Mouse (Mus musculus): ENCODE measurements around the gene Plb1. TPM values are rescaled to one million over a fixed set of nuclear protein-coding genes. Genes with fewer than 3 reads are reported as not detected.

Gene Plb1
- polyA plus RNA-seq, 2 experiments, result 1.1 to 1.5 TPM

GRCm38 (mm10) chr5:32288021-32288420 is 55.5 kb downstream of the Plb1 start:
- TF ChIP-seq POLR2A (IDR thresholded peaks at IDR 0.05; ENCODE audit: borderline replicate concordance, extremely low read depth, insufficient read depth, insufficient read length), result no peak

GRCm38 (mm10) chr5:32291316-32291715 is 58.8 kb downstream of the Plb1 start:
- H3K9me3 ChIP-seq (ENCODE audit: control insufficient read depth, low read length), result no peaks in the 10 kb centered on the region
- no peak overlapping the region for H3K4me2 ChIP-seq (replicated peaks; ENCODE audit: low read depth, low read length, severe bottlenecking)
- no peaks in the 10 kb centered on the region for H3K4me1 ChIP-seq (ENCODE audit: control insufficient read depth, insufficient read depth, low read length)
- ATAC-seq (ENCODE audit: low FRiP score, low read depth) (no peak), DNase-seq (ENCODE audit: low spot score) (no peak)
- TF ChIP-seq POLR2A (IDR thresholded peaks at IDR 0.05; ENCODE audit: borderline replicate concordance, extremely low read depth, insufficient read depth, insufficient read length), result no peak
- H3K4me3 ChIP-seq (replicated peaks; ENCODE audit: low read length), result no peak overlapping the region
- no peak overlapping the region for H3K27ac ChIP-seq (replicated peaks; ENCODE audit: low read depth, low read length)
- H3K36me3 ChIP-seq (ENCODE audit: control insufficient read depth, insufficient read depth, low read length), result no peaks in the 10 kb centered on the region
- no peak overlapping the region for H3K9ac ChIP-seq (ENCODE audit: low read depth, low read length, severe bottlenecking)
- 68% methylated on average over 2 of the region's 2 CpGs for WGBS
- H3K27me3 ChIP-seq (ENCODE audit: control insufficient read depth, insufficient read depth, low read length), result no peaks in the 10 kb centered on the region

More at GRCm38 (mm10) chr5:32288021-32288420, 55.5 kb downstream of the Plb1 start:
- no peak overlapping the region for H3K4me2 ChIP-seq (replicated peaks; ENCODE audit: low read depth, low read length, severe bottlenecking)
- H3K27me3 ChIP-seq (ENCODE audit: control insufficient read depth, insufficient read depth, low read length), result no peaks in the 10 kb centered on the region
- no peaks in the 10 kb centered on the region for H3K4me1 ChIP-seq (ENCODE audit: control insufficient read depth, insufficient read depth, low read length)
- H3K36me3 ChIP-seq (ENCODE audit: control insufficient read depth, insufficient read depth, low read length), result no peaks in the 10 kb centered on the region
- DNase-seq (ENCODE audit: low spot score) (no peak), ATAC-seq (ENCODE audit: low FRiP score, low read depth) (no peak)
- H3K27ac ChIP-seq (replicated peaks; ENCODE audit: low read depth, low read length), result no peak overlapping the region
- no peak overlapping the region for H3K9ac ChIP-seq (ENCODE audit: low read depth, low read length, severe bottlenecking)
- H3K4me3 ChIP-seq (replicated peaks; ENCODE audit: low read length), result no peak overlapping the region
- no peaks in the 10 kb centered on the region for H3K9me3 ChIP-seq (ENCODE audit: control insufficient read depth, low read length)

- Histone ChIP-seq H3K27ac (replicated peaks; ENCODE audit: low read depth, low read length) (no peak overlapping the region), H3K9ac (ENCODE audit: low read depth, low read length, severe bottlenecking) (peak overlapping the region; percentile 34), H3K4me3 (replicated peaks; ENCODE audit: low read length) (peak overlapping the region; percentile 20), H3K4me2 (replicated peaks; ENCODE audit: low read depth, low read length, severe bottlenecking) (peak overlapping the region; percentile 45), H3K4me1 (ENCODE audit: control insufficient read depth, insufficient read depth, low read length) (0 out of 2 replicates have a peak, but pooled peaks cover 8% of the 10 kb centered on the region), H3K36me3 (ENCODE audit: control insufficient read depth, insufficient read depth, low read length) (no peaks in the 10 kb centered on the region), H3K9me3 (ENCODE audit: control insufficient read depth, low read length) (no peaks in the 10 kb centered on the region), H3K27me3 (ENCODE audit: control insufficient read depth, insufficient read depth, low read length) (no peaks in the 10 kb centered on the region)
- ATAC-seq (ENCODE audit: low FRiP score, low read depth) (peak; percentile 84; the same call in 1 of the 2 replicates), DNase-seq (ENCODE audit: low spot score) (peak; percentile 71)
- 10% methylated on average over 23 of the region's 23 CpGs for WGBS
- no peak for TF ChIP-seq POLR2A (IDR thresholded peaks at IDR 0.05; ENCODE audit: borderline replicate concordance, extremely low read depth, insufficient read depth, insufficient read length)
These were observed 70.7 kb downstream of the Plb1 start for GRCm38 (mm10) chr5:32302991-32303921.

GRCm38 (mm10) chr5:32307106-32307505 is 74.6 kb downstream of the Plb1 start:
- ATAC-seq (ENCODE audit: low FRiP score, low read depth) (no peak), DNase-seq (ENCODE audit: low spot score) (no peak)
- Histone ChIP-seq H3K27ac (replicated peaks; ENCODE audit: low read depth, low read length) (no peak overlapping the region), H3K36me3 (ENCODE audit: control insufficient read depth, insufficient read depth, low read length) (no peaks in the 10 kb centered on the region), H3K4me1 (ENCODE audit: control insufficient read depth, insufficient read depth, low read length) (0 out of 2 replicates have a peak, but pooled peaks cover 8% of the 10 kb centered on the region), H3K9ac (ENCODE audit: low read depth, low read length, severe bottlenecking) (no peak overlapping the region), H3K4me3 (replicated peaks; ENCODE audit: low read length) (no peak overlapping the region), H3K9me3 (ENCODE audit: control insufficient read depth, low read length) (no peaks in the 10 kb centered on the region), H3K27me3 (ENCODE audit: control insufficient read depth, insufficient read depth, low read length) (no peaks in the 10 kb centered on the region), H3K4me2 (replicated peaks; ENCODE audit: low read depth, low read length, severe bottlenecking) (no peak overlapping the region)
- 62% methylated on average over 2 of the region's 2 CpGs for WGBS
- TF ChIP-seq POLR2A (IDR thresholded peaks at IDR 0.05; ENCODE audit: borderline replicate concordance, extremely low read depth, insufficient read depth, insufficient read length), result no peak

- WGBS, result 86% methylated on average over 4 of the region's 4 CpGs
- no peak for DNase-seq (ENCODE audit: low spot score)
- H3K27ac ChIP-seq (replicated peaks; ENCODE audit: low read depth, low read length), result no peak overlapping the region
- TF ChIP-seq POLR2A (IDR thresholded peaks at IDR 0.05; ENCODE audit: borderline replicate concordance, extremely low read depth, insufficient read depth, insufficient read length), result no peak
- no peaks in the 10 kb centered on the region for H3K9me3 ChIP-seq (ENCODE audit: control insufficient read depth, low read length)
- 0 out of 2 replicates have a peak, but pooled peaks cover under 1% of the 10 kb centered on the region for H3K4me1 ChIP-seq (ENCODE audit: control insufficient read depth, insufficient read depth, low read length)
- H3K36me3 ChIP-seq (ENCODE audit: control insufficient read depth, insufficient read depth, low read length), result no peaks in the 10 kb centered on the region
- no peaks in the 10 kb centered on the region for H3K27me3 ChIP-seq (ENCODE audit: control insufficient read depth, insufficient read depth, low read length)
- H3K4me3 ChIP-seq (replicated peaks; ENCODE audit: low read length), result no peak overlapping the region
- no peak overlapping the region for H3K4me2 ChIP-seq (replicated peaks; ENCODE audit: low read depth, low read length, severe bottlenecking)
- ATAC-seq (ENCODE audit: low FRiP score, low read depth), result no peak
- H3K9ac ChIP-seq (ENCODE audit: low read depth, low read length, severe bottlenecking), result no peak overlapping the region
These were observed 76.1 kb downstream of the Plb1 start for GRCm38 (mm10) chr5:32308647-32309046.
